Mouse (Mus musculus) stomach, embryonic 16.5 days (tissue): ENCODE results near the gene Spen. TPM values are rescaled to one million over a fixed set of nuclear protein-coding genes. Genes with fewer than 3 reads are reported as not detected.

Source experiments
- ATAC-seq: fragments of 200-750 bp; cut with Nextera tagmentation; 2 replicates; pipeline ENCODE4 v1.8.0; 2017; ENCODE audit warnings: moderate number of reproducible peaks, moderate TSS enrichment; ENCODE audit not compliant: insufficient read depth, low FRiP score
- H3K27ac ChIP-seq: fragments of 300-500 bp; sonication (generic); 2 replicates; pipeline ENCODE4 v1.5.1; 2014; ENCODE audit warnings: low read length
- H3K27me3 ChIP-seq: fragments of 300-500 bp; sonication (generic); 2 replicates; pipeline ENCODE4 v1.6.1; 2014; ENCODE audit warnings: low read length, control low read depth, mixed read lengths; ENCODE audit not compliant: control insufficient read depth, insufficient read depth
- H3K36me3 ChIP-seq: fragments of 300-500 bp; sonication (generic); 2 replicates; pipeline ENCODE4 v1.6.1; 2014; ENCODE audit warnings: low read length; ENCODE audit not compliant: control insufficient read depth, insufficient read depth
- H3K4me1 ChIP-seq: fragments of 300-500 bp; sonication (generic); 2 replicates; pipeline ENCODE4 v1.6.1; 2014; ENCODE audit warnings: low read length, control low read depth, mixed read lengths; ENCODE audit not compliant: control insufficient read depth, insufficient read depth
- H3K4me2 ChIP-seq: fragments of 300-500 bp; sonication (generic); 2 replicates; pipeline ENCODE4 v1.6.1; 2014; ENCODE audit warnings: low read depth, low read length, mixed read lengths
- H3K4me3 ChIP-seq: fragments of 300-500 bp; sonication (generic); replicated peaks from 2 replicates; pipeline ENCODE4 v1.5.1; 2014; ENCODE audit warnings: mild to moderate bottlenecking, low read length
- H3K9ac ChIP-seq: fragments of 300-500 bp; sonication (generic); 2 replicates; pipeline ENCODE4 v1.6.1; 2014; ENCODE audit warnings: low read length
- H3K9me3 ChIP-seq: fragments of 300-500 bp; sonication (generic); replicated peaks from 2 replicates; pipeline ENCODE4 v1.6.1; 2016; ENCODE audit warnings: low read length, control low read depth; ENCODE audit not compliant: control insufficient read depth
- WGBS: fragments of 180-500 bp; shearing (Covaris S2); extraction: QIAGEN DNeasy Blood & Tissue Kit; methylation state at CpG from one replicate; pipeline ENCODE4 v1.1.7; 2014; 5-methylcytosine and 5-hydroxymethylcytosine counted together
- polyA plus RNA-seq: library from polyadenylated mRNA; unstranded; fragments of >200 nt; fragmentation: Nextera tagmentation; extraction: Ambion mirVana; gene quantifications from 2 replicates; pipeline ENCODE4 v1.2.1, GENCODE M21; 2015

The Spen gene
- polyA plus RNA-seq, 1 experiment from 2014 or later: 6.2 TPM

GRCm38 (mm10) chr4:141478225-141478624 lies 60.2 kb downstream of the Spen start:
- H3K27ac ChIP-seq: peak overlapping the region; percentile 81
- peaks cover 66% of the 10 kb centered on the region for H3K36me3 ChIP-seq
- 73% methylated on average over 23 of the region's 23 CpGs for WGBS
- H3K4me3 ChIP-seq: no peak overlapping the region
- peak overlapping the region; percentile 4; the same call in 1 of the 2 replicates for H3K9ac ChIP-seq
- H3K27me3 ChIP-seq: no peaks in the 10 kb centered on the region
- ATAC-seq: 0 out of 2 replicates have a peak, but pooled peaks have one; percentile 34
- H3K4me2 ChIP-seq: no peak overlapping the region
- H3K9me3 ChIP-seq: no peaks in the 10 kb centered on the region
- no peaks in the 10 kb centered on the region; the same call in 1 of the 2 replicates for H3K4me1 ChIP-seq

GRCm38 (mm10) chr4:141477681-141478102 lies 60.7 kb downstream of the Spen start:
- Histone ChIP-seq H3K36me3 (peaks cover 69% of the 10 kb centered on the region), H3K27me3 (no peaks in the 10 kb centered on the region), H3K9ac (no peak overlapping the region), H3K4me1 (no peaks in the 10 kb centered on the region; the same call in 1 of the 2 replicates), H3K9me3 (no peaks in the 10 kb centered on the region), H3K4me3 (no peak overlapping the region), H3K4me2 (no peak overlapping the region), H3K27ac (peak overlapping the region; percentile 81)
- 58% methylated on average over 16 of the region's 16 CpGs for WGBS
- peak; percentile 68 for ATAC-seq

GRCm38 (mm10) chr4:141474431-141474830 lies 64.0 kb downstream of the Spen start:
- no peaks in the 10 kb centered on the region for H3K27me3 ChIP-seq
- no peak overlapping the region for H3K27ac ChIP-seq
- H3K9ac ChIP-seq: no peak overlapping the region
- 87% methylated on average over 19 of the region's 19 CpGs for WGBS
- H3K4me1 ChIP-seq: no peaks in the 10 kb centered on the region; the same call in 1 of the 2 replicates
- H3K4me3 ChIP-seq: no peak overlapping the region
- peaks cover 83% of the 10 kb centered on the region for H3K36me3 ChIP-seq
- no peak for ATAC-seq
- no peaks in the 10 kb centered on the region; the same call in 1 of the 2 replicates for H3K9me3 ChIP-seq
- H3K4me2 ChIP-seq: no peak overlapping the region

- 77% methylated on average over 32 of the region's 32 CpGs for WGBS
Measured at GRCm38 (mm10) chr4:141472641-141473321, 65.6 kb downstream of the Spen start.

GRCm38 (mm10) chr4:141471491-141471890 lies 66.9 kb downstream of the Spen start:
- WGBS: 97% methylated on average over 16 of the region's 16 CpGs
- Histone ChIP-seq H3K36me3 (peaks cover 68% of the 10 kb centered on the region), H3K4me2 (no peak overlapping the region), H3K9me3 (no peaks in the 10 kb centered on the region; the same call in 1 of the 2 replicates), H3K4me3 (no peak overlapping the region), H3K27ac (no peak overlapping the region), H3K27me3 (no peaks in the 10 kb centered on the region), H3K4me1 (0 out of 2 replicates have a peak, but pooled peaks cover 6% of the 10 kb centered on the region), H3K9ac (no peak overlapping the region)
- ATAC-seq: no peak

More at GRCm38 (mm10) chr4:141472641-141473321, 65.6 kb downstream of the Spen start:
- no peaks in the 10 kb centered on the region for H3K27me3 ChIP-seq
- H3K4me2 ChIP-seq: no peak overlapping the region
- no peak overlapping the region for H3K4me3 ChIP-seq
- H3K4me1 ChIP-seq: peaks cover 6% of the 10 kb centered on the region; the same call in 1 of the 2 replicates
- ATAC-seq: no peak
- H3K27ac ChIP-seq: no peak overlapping the region
- H3K36me3 ChIP-seq: peaks cover 72% of the 10 kb centered on the region
- no peak overlapping the region for H3K9ac ChIP-seq
- H3K9me3 ChIP-seq: no peaks in the 10 kb centered on the region; the same call in 1 of the 2 replicates

GRCm38 (mm10) chr4:141469343-141469742 lies 69.1 kb downstream of the Spen start:
- Histone ChIP-seq H3K27ac (no peak overlapping the region), H3K9ac (no peak overlapping the region), H3K27me3 (no peaks in the 10 kb centered on the region), H3K4me2 (no peak overlapping the region), H3K4me3 (no peak overlapping the region), H3K4me1 (0 out of 2 replicates have a peak, but pooled peaks cover 6% of the 10 kb centered on the region), H3K9me3 (no peaks in the 10 kb centered on the region; the same call in 1 of the 2 replicates), H3K36me3 (peaks cover 65% of the 10 kb centered on the region)
- WGBS: 89% methylated on average over 9 of the region's 9 CpGs
- ATAC-seq: no peak

GRCm38 (mm10) chr4:141468576-141468975 lies 69.8 kb downstream of the Spen start:
- WGBS: 47% methylated on average over 10 of the region's 10 CpGs
- Histone ChIP-seq H3K36me3 (peaks cover 68% of the 10 kb centered on the region), H3K9ac (no peak overlapping the region), H3K4me3 (no peak overlapping the region), H3K4me1 (0 out of 2 replicates have a peak, but pooled peaks cover 6% of the 10 kb centered on the region), H3K27ac (no peak overlapping the region), H3K4me2 (no peak overlapping the region), H3K27me3 (no peaks in the 10 kb centered on the region), H3K9me3 (no peaks in the 10 kb centered on the region; the same call in 1 of the 2 replicates)
- no peak for ATAC-seq

- no peaks in the 10 kb centered on the region; the same call in 1 of the 2 replicates for H3K9me3 ChIP-seq
- 0 out of 2 replicates have a peak, but pooled peaks cover 6% of the 10 kb centered on the region for H3K4me1 ChIP-seq
- H3K9ac ChIP-seq: no peak overlapping the region
- H3K4me2 ChIP-seq: no peak overlapping the region
- no peak for ATAC-seq
- peaks cover 58% of the 10 kb centered on the region for H3K36me3 ChIP-seq
- H3K27me3 ChIP-seq: no peaks in the 10 kb centered on the region
- H3K27ac ChIP-seq: no peak overlapping the region
- H3K4me3 ChIP-seq: no peak overlapping the region
- 84% methylated on average over 6 of the region's 6 CpGs for WGBS
Measured at GRCm38 (mm10) chr4:141467581-141467927, 70.8 kb downstream of the Spen start.

GRCm38 (mm10) chr4:141466844-141467580 lies 71.4 kb downstream of the Spen start:
- 83% methylated on average over 15 of the region's 15 CpGs for WGBS
- no peaks in the 10 kb centered on the region; the same call in 1 of the 2 replicates for H3K9me3 ChIP-seq
- H3K4me3 ChIP-seq: no peak overlapping the region
- H3K4me1 ChIP-seq: 0 out of 2 replicates have a peak, but pooled peaks cover 6% of the 10 kb centered on the region
- no peak overlapping the region for H3K4me2 ChIP-seq
- no peaks in the 10 kb centered on the region for H3K27me3 ChIP-seq
- no peak overlapping the region for H3K27ac ChIP-seq
- peaks cover 53% of the 10 kb centered on the region for H3K36me3 ChIP-seq
- H3K9ac ChIP-seq: no peak overlapping the region
- no peak for ATAC-seq
